Mouse (Mus musculus): ENCODE data around the gene Ptrh1. TPM values are rescaled to one million over a fixed set of nuclear protein-coding genes. Genes with fewer than 3 reads are reported as not detected.

The Ptrh1 gene
- polyA plus RNA-seq, 1 experiment from 2014 or later, result 5.5 TPM

DNA sequence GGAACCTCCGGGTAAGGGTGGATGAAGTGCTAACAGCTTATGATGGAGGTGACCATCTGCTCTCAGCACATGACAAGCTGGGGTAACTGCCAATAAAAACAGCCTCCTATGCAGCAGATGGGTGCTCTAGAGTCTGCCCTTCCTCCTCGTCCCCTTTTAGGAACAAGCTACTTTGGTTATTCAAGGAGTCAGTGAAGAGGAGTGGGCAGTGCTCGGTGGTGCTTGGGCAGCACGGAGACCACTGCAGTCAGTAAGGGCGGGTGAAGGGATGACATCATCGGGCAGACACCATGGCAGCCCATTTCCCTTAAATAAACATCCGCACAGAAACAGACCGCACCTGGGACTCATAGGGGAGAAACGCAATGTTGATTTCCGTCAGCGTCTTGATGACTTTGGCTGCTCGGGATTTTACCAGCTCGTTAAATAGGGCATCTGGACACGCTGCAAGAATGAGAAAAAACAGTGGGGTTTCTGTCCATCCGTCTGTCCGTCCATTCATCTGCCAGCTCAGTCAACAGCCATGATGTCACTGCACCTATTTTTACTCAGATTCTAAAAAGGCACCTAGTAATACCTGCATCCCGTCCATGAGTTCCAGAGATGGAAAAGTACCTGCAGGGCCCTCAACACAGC lies 41.5 kb downstream of the Ptrh1 start:
- Histone ChIP-seq H3K9ac (no peak overlapping the region), H3K4me2 (replicated peaks) (no peak overlapping the region), H3K9me3 (no peaks in the 10 kb centered on the region), H3K27me3 (replicated peaks) (no peaks in the 10 kb centered on the region), H3K27ac (no peak overlapping the region), H3K4me1 (replicated peaks) (no peaks in the 10 kb centered on the region), H3K4me3 (replicated peaks) (no peak overlapping the region), H3K36me3 (no peaks in the 10 kb centered on the region)
- 31% methylated on average over 17 of the region's 17 CpGs for WGBS
- no peak for ATAC-seq

DNA sequence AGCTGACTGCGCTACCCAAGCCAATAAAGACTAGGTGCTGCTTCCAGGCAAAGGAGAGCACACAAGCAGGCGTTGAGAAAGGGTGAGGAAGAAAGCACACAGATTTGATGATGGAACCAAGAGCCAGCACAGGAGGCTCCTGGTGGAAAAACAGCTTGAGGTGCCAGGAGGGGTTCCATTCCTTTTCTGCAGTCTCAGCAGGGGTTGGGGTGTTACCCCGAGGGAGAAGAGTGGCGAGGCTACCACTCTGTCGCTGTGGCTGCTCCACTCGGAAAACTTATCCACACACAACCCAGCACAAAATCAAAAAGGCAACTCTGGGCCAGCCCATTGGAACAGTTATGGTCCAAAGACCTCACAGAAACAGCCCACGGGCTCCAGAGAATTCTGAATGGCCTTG lies 42.0 kb downstream of the Ptrh1 start:
- no peak for ATAC-seq
- no peak overlapping the region for H3K4me3 ChIP-seq (replicated peaks)
- H3K27ac ChIP-seq, result no peak overlapping the region
- no peaks in the 10 kb centered on the region for H3K9me3 ChIP-seq
- no peaks in the 10 kb centered on the region for H3K4me1 ChIP-seq (replicated peaks)
- no peak overlapping the region for H3K4me2 ChIP-seq (replicated peaks)
- H3K27me3 ChIP-seq (replicated peaks), result no peaks in the 10 kb centered on the region
- no peaks in the 10 kb centered on the region for H3K36me3 ChIP-seq
- WGBS, result 71% methylated on average over 7 of the region's 7 CpGs
- H3K9ac ChIP-seq, result no peak overlapping the region

DNA sequence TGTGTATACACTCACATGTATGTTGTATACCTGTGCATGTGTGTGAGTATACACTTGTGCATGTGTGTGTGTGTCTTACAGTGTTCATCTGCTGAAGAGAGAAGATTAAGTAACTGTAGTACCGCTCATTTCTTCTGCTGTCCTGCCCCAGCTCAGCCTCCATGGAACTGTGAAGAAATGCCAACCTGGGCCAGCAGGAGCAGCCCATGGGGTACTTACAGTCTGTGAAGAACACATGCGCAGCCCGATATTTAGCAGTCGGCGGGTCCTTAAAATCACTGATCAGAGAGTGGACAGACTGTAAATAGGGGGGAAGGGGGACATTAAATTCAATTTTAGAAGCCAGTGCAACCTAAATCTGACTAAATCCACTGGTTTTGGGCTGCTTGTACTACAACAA lies 42.6 kb downstream of the Ptrh1 start:
- Histone ChIP-seq H3K4me2 (replicated peaks) (no peak overlapping the region), H3K9me3 (no peaks in the 10 kb centered on the region), H3K36me3 (no peaks in the 10 kb centered on the region), H3K9ac (no peak overlapping the region), H3K27me3 (replicated peaks) (no peaks in the 10 kb centered on the region), H3K4me3 (replicated peaks) (no peak overlapping the region), H3K4me1 (replicated peaks) (peaks cover 3% of the 10 kb centered on the region; the same call in 1 of the 2 replicates), H3K27ac (no peak overlapping the region)
- 91% methylated on average over 5 of the region's 5 CpGs for WGBS
- ATAC-seq, result no peak

DNA sequence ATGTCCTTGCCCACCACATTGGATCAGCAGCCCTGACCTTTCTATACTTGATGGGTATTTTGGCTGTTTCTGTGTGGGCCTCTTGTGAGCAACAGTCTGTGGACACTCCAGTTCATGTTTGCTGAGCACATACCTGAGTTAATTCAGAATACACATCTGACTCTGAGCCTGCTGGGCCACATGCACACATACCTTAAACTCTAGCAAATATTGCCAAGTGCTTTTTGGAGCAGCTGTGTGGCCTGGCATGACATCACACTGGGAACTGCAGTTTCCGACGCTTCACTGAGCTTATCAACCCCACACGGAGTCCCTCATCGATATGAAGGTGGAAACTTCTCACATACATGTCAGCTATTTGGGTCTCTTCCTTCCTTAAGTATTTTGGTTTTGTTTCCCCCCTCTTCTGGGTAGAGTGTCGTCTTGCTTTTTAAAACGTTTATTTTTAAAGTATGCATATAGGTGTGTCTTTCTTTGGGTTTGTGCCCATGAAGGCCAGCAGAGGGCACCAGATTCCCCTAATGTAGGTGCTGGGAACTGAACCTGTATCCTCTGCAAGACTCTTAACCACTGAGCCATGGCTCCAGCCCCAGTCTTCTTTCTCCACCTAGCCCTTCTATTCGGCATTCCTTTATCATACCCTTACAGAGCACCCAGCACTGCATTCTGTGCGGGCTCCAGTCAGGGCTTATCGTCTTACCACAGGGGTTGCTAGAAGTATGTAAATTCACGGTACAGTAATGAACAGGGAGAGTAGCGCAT lies 45.6 kb downstream of the Ptrh1 start:
- WGBS, result 67% methylated on average over 11 of the region's 11 CpGs
- H3K9ac ChIP-seq, result no peak overlapping the region
- no peaks in the 10 kb centered on the region for H3K36me3 ChIP-seq
- H3K4me2 ChIP-seq (replicated peaks), result no peak overlapping the region
- no peak overlapping the region for H3K4me3 ChIP-seq (replicated peaks)
- no peak for ATAC-seq
- no peaks in the 10 kb centered on the region for H3K27me3 ChIP-seq (replicated peaks)
- no peaks in the 10 kb centered on the region for H3K9me3 ChIP-seq
- no peak overlapping the region for H3K27ac ChIP-seq
- H3K4me1 ChIP-seq (replicated peaks), result peaks cover 15% of the 10 kb centered on the region

DNA sequence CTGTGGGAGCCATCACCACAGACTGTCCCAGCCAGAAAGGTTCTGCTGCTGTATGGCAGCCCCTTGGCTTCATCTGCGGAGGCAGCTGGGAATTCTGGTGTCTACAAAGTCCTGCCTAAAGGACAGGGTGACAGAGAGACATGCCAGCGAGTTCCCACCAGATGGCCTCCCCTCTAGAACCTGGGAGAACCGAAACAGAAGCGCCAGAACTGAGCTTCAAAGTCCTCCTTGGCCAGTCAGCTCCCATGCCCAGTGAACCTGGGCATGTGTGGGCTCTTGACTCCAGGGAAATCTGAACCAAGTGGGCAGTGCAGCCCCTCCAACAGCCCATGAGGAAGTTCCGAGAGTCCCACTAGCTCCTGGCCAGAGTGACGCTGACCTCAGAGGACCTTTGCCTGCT lies 47.1 kb downstream of the Ptrh1 start:
- no peaks in the 10 kb centered on the region for H3K27me3 ChIP-seq (replicated peaks)
- H3K27ac ChIP-seq, result no peak overlapping the region
- 83% methylated on average over 6 of the region's 6 CpGs for WGBS
- H3K4me1 ChIP-seq (replicated peaks), result peaks cover 15% of the 10 kb centered on the region
- H3K4me3 ChIP-seq (replicated peaks), result no peak overlapping the region
- no peak overlapping the region for H3K9ac ChIP-seq
- no peak overlapping the region for H3K4me2 ChIP-seq (replicated peaks)
- ATAC-seq, result no peak
- no peaks in the 10 kb centered on the region for H3K9me3 ChIP-seq
- no peaks in the 10 kb centered on the region for H3K36me3 ChIP-seq

DNA sequence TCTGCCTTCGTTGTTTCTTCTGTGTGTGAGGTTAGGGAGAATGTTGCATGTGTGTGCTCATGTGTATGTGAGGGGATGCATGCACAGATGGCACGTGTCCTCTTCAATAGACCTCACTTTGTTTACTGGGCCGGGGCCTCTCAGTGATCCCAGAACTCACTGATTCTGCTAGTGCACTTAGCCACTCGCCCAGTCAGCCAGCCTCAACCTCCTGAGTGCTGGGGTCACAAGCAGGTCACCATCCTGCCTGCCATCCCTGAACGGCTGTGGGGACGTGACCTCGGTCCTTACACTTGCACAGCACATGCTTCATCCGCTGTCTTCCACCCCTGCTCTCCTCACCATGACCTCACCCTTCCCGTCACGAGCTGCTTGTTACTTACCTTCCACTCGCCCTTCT lies 47.6 kb downstream of the Ptrh1 start:
- no peaks in the 10 kb centered on the region for H3K36me3 ChIP-seq

DNA sequence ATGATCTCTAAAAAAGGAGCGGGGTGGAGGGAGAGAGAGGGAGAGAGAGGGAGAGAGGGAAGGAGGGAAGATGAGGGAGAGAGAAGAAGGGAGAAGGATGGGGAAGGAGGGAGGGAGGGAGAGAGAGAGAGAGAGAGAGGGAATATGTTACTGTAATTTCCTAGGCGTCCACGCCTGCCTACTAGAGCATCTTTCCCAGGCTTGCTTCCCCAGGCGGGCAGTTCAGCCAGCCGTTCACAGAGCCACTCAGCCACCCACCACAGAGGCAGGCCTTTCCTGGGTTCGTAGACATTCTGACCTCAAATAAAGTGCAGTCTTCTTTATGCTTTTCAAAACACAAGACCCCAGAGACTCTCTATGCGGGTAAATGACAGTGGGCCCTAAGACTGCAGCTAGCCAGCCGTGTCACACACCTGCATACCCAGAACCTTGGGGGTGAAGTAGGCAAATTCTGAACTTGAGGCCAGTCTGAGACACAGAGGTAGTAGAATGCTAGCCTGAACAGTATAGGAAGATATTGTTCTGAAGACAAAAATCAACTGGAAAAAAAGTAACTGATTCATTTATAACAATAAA lies 48.1 kb downstream of the Ptrh1 start:
- Histone ChIP-seq H3K4me2 (replicated peaks) (no peak overlapping the region), H3K27me3 (replicated peaks) (no peaks in the 10 kb centered on the region), H3K27ac (no peak overlapping the region), H3K4me1 (replicated peaks) (peaks cover 15% of the 10 kb centered on the region), H3K36me3 (no peaks in the 10 kb centered on the region), H3K9ac (no peak overlapping the region), H3K9me3 (no peaks in the 10 kb centered on the region), H3K4me3 (replicated peaks) (no peak overlapping the region)
- 63% methylated on average over 8 of the region's 8 CpGs for WGBS
- ATAC-seq, result no peak

More for the DNA sequence above, 47.6 kb downstream of the Ptrh1 start:
- H3K4me1 ChIP-seq (replicated peaks), result peaks cover 15% of the 10 kb centered on the region
- H3K9me3 ChIP-seq, result no peaks in the 10 kb centered on the region
- no peaks in the 10 kb centered on the region for H3K27me3 ChIP-seq (replicated peaks)
- WGBS, result 39% methylated on average over 11 of the region's 11 CpGs
- H3K27ac ChIP-seq, result no peak overlapping the region
- H3K4me2 ChIP-seq (replicated peaks), result no peak overlapping the region
- H3K9ac ChIP-seq, result no peak overlapping the region
- no peak for ATAC-seq
- H3K4me3 ChIP-seq (replicated peaks), result no peak overlapping the region

DNA sequence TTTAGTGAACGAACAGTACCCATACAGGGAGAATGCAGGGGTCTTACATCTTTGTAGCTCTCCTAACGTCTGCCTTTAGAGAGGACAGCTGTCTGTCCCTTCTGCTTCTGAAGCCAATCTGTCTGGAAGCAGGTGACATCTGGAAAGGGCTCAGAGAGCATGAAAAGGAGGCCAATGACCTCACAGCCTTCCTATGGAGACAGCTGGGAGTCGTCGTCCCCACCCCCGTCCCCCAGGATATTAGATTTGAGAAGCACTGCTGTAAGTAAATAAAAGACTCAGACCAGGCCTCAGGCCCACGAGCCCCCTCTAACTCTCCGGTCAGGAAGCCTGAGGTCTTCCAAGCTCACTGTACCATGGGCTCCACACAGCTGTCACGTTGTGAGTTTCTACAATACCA lies 48.6 kb downstream of the Ptrh1 start:
- H3K36me3 ChIP-seq, result no peaks in the 10 kb centered on the region
- H3K9me3 ChIP-seq, result no peaks in the 10 kb centered on the region
- no peak overlapping the region for H3K4me2 ChIP-seq (replicated peaks)
- no peak overlapping the region for H3K9ac ChIP-seq
- peaks cover 15% of the 10 kb centered on the region for H3K4me1 ChIP-seq (replicated peaks)
- no peak overlapping the region for H3K4me3 ChIP-seq (replicated peaks)
- 0 out of 2 replicates have a peak overlapping the region, but pooled peaks have one; percentile 36 for H3K27ac ChIP-seq
- no peak for ATAC-seq
- H3K27me3 ChIP-seq (replicated peaks), result no peaks in the 10 kb centered on the region
- 42% methylated on average over 8 of the region's 8 CpGs for WGBS

DNA sequence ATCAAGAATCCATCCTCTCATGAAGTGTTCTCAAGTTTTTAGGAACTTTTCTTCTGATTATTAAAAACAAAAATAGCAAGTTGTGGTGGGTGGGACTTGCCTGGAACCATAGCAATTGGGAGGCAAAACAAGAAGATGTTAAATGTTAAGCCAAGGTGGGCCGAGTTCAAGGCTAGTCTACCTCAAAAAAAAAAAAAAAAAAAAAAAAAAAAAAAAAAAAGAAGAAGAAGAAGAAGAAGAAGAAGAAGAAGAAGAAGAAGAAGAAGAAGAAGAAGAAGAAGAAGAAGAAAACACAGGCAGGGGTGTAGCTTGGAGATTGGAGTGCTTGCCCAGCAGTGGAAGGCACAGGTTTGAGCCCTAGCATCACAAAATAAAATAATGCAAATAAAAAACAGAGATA lies 49.2 kb downstream of the Ptrh1 start:
- H3K9me3 ChIP-seq, result no peaks in the 10 kb centered on the region
- no peaks in the 10 kb centered on the region for H3K36me3 ChIP-seq
- H3K4me2 ChIP-seq (replicated peaks), result no peak overlapping the region
- no peak overlapping the region for H3K4me3 ChIP-seq (replicated peaks)
- no peaks in the 10 kb centered on the region for H3K27me3 ChIP-seq (replicated peaks)
- no peak overlapping the region for H3K9ac ChIP-seq
- 0 out of 2 replicates have a peak overlapping the region, but pooled peaks have one; percentile 36 for H3K27ac ChIP-seq
- ATAC-seq, result no peak
- peaks cover 15% of the 10 kb centered on the region for H3K4me1 ChIP-seq (replicated peaks)
- WGBS, result 86% methylated on average over 1 of the region's 1 CpGs

DNA sequence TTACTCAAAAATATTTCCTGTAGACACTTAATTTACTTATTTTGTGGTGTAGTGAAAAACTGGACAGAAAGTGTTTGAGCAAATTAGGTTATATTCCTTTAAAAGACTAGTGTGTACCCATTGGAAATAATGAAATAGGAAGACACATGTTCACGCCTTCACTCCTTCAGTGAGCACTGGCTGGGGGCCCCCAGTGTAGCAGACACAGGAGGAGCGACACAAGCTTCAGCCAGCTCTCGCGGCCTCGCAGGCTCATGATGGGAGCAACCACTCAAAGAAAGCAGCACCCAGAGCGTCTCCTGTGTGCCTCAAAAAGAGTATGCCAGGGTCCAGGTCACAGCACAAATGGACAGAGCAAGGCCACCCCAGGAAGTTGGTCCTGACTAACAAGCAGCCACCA lies 50.2 kb downstream of the Ptrh1 start:
- Histone ChIP-seq H3K4me1 (replicated peaks) (peaks cover 15% of the 10 kb centered on the region), H3K4me2 (replicated peaks) (no peak overlapping the region), H3K27ac (no peak overlapping the region), H3K9me3 (no peaks in the 10 kb centered on the region), H3K9ac (no peak overlapping the region), H3K27me3 (replicated peaks) (no peaks in the 10 kb centered on the region), H3K36me3 (no peaks in the 10 kb centered on the region), H3K4me3 (replicated peaks) (no peak overlapping the region)
- ATAC-seq, result no peak
- 96% methylated on average over 6 of the region's 6 CpGs for WGBS

Measured in intestine, embryonic 15.5 days (tissue).